Mouse (Mus musculus): ENCODE data around the gene Aak1. TPM values are rescaled to one million over a fixed set of nuclear protein-coding genes. Genes with fewer than 3 reads are reported as not detected.

Aak1 gene
- polyA plus RNA-seq, 1 experiment from 2014 or later, result 13.8 TPM

DNA sequence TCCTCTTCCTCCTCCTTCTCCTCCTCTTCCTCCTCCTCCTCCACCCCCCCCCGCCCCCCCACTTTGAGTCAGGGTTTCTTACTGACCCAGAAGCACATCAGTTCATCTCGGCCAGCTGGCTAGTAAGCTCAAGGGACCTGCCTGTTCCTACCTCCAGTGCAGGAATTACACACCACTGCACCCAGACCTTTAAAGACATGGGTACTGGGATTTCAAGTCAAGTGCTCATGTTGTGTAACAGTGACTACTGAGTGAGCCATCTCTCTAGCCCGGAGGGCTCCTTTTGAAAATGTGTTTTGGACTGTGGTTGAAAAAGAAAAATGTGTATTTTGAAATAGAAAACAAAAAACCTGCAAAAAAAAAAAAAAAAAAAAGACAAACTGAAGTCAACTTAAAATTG lies 50.6 kb downstream of the Aak1 start:
- no peaks in the 10 kb centered on the region for H3K36me3 ChIP-seq
- H3K9me3 ChIP-seq, result no peaks in the 10 kb centered on the region
- no peak overlapping the region for H3K9ac ChIP-seq
- no peak overlapping the region for H3K4me2 ChIP-seq
- H3K27ac ChIP-seq, result no peak overlapping the region
- 69% methylated on average over 3 of the region's 3 CpGs for WGBS
- no peaks in the 10 kb centered on the region for H3K4me1 ChIP-seq
- H3K4me3 ChIP-seq (replicated peaks), result no peak overlapping the region
- no peak for ATAC-seq (ENCODE audit: insufficient read depth, low FRiP score, low read depth)
- H3K27me3 ChIP-seq (replicated peaks), result no peaks in the 10 kb centered on the region

DNA sequence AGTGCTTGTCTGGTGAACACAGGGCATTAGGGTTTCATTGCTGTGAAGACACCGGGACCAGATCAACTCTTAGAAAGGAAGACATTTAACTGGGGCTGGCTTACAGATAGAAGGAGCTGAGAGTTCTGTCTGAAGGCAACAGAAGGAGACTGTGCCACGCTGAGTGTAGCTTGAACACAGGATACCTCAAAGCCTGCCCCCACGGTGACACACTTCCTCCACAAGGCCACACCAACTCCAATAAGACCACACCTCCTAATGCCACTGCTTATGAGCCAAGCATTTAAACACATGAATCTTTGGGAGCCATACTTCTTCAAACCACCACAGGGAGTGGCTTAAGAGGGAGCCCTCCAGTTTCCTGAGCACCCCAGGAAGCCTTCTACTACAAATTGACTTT lies 51.2 kb downstream of the Aak1 start:
- Histone ChIP-seq H3K9ac (no peak overlapping the region), H3K36me3 (no peaks in the 10 kb centered on the region), H3K4me2 (no peak overlapping the region), H3K4me3 (replicated peaks) (no peak overlapping the region), H3K27me3 (replicated peaks) (no peaks in the 10 kb centered on the region), H3K27ac (no peak overlapping the region), H3K4me1 (no peaks in the 10 kb centered on the region), H3K9me3 (no peaks in the 10 kb centered on the region)
- no peak for ATAC-seq (ENCODE audit: insufficient read depth, low FRiP score, low read depth)
- 80% methylated on average over 3 of the region's 3 CpGs for WGBS

DNA sequence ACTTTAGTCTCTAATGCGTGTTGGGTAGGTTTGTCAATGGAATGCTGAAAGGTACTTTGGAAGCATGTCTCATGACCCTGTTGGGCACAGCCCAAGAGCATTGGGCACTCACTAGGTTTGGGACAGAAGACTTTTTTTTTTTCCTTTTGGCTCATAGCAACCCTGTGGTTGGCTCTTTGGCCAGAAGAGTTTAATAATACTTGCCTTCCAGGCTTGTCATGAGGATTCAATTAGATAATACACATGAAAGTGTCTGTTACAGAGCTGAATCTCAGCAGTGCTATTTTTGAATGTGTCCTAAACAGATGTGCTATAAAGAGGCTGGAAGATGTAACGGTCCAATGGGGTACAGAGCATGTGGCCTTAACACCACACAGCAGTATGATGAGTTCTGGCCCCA lies 56.2 kb downstream of the Aak1 start:
- 88% methylated on average over 2 of the region's 2 CpGs for WGBS
- Histone ChIP-seq H3K27ac (no peak overlapping the region), H3K9me3 (no peaks in the 10 kb centered on the region), H3K36me3 (no peaks in the 10 kb centered on the region), H3K27me3 (replicated peaks) (no peaks in the 10 kb centered on the region), H3K9ac (no peak overlapping the region), H3K4me2 (no peak overlapping the region), H3K4me3 (replicated peaks) (no peak overlapping the region), H3K4me1 (no peaks in the 10 kb centered on the region)
- no peak for ATAC-seq (ENCODE audit: insufficient read depth, low FRiP score, low read depth)

DNA sequence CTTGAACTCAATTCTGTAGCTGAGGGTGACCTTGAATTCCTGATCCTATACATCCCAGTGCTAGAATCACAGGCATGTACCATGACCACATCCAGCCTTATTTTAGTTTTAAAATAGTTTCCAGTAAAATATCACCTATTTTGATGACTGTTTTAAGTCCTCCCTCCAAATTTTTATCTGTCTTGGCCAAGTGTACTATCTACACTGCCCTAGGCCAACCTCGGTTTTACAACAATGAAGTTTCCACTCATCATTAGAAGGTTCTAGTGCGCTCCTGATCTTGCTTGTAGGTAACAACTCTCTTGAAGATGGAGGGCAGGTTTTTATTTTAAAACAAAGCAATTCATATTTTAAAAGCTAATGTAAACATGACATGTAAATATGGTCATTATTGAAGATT lies 57.9 kb downstream of the Aak1 start:
- no peaks in the 10 kb centered on the region for H3K9me3 ChIP-seq
- H3K27ac ChIP-seq, result no peak overlapping the region
- H3K4me3 ChIP-seq (replicated peaks), result no peak overlapping the region
- H3K9ac ChIP-seq, result no peak overlapping the region
- ATAC-seq (ENCODE audit: insufficient read depth, low FRiP score, low read depth), result no peak
- H3K27me3 ChIP-seq (replicated peaks), result no peaks in the 10 kb centered on the region
- H3K4me2 ChIP-seq, result no peak overlapping the region
- no peaks in the 10 kb centered on the region for H3K4me1 ChIP-seq
- no peaks in the 10 kb centered on the region for H3K36me3 ChIP-seq
- 90% methylated on average over 2 of the region's 2 CpGs for WGBS

DNA sequence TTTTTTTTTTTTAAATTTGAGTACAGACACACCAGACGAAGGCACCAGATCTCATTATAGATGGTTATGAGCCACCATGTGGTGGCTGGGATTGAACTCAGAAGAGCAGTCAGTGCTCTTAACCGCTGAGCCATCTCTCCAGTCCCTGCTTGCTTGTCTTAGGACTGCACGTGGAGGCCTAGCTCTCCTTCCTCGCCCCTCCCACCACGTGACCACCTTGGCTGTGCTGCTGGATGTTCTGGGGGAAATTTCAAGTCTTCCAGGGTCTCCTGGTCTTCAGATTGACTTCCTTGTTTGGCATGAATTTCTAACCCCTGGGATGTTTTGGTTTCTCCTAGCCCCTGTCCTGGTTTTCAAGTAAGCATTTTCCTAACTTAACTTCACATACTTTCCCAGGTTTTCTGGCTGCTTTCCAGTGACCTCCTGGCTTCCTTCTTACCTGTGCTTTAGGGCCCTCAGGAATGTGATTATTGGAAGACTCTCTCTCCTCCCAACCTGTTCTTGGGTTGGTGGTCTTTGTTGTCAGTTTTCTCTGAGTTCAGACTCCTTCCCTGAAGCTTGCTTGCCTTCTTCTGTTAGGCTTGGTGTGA lies 59.3 kb downstream of the Aak1 start:
- WGBS, result 60% methylated on average over 5 of the region's 5 CpGs
- no peak for ATAC-seq (ENCODE audit: insufficient read depth, low FRiP score, low read depth)
- H3K4me2 ChIP-seq, result no peak overlapping the region

DNA sequence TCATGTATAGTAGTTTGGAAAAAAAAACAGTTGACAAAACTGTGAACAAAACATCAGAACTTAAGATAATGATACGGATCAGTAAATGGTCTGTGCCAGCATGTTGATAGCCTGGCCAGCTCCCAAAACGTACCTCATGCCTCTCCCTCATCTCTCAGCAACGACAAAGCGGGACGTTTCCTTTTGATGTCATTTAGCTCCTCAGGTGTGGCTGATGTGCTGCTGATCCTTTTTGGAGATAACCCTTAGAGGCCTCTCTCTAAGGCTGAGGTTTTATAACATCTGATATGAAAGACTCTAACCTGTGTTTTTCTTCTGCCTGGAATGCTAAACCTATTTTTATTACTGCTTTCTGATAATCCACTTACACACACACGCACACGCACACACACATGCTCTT lies 60.6 kb downstream of the Aak1 start:
- no peak for ATAC-seq (ENCODE audit: insufficient read depth, low FRiP score, low read depth)
- H3K4me1 ChIP-seq, result no peaks in the 10 kb centered on the region
- no peak overlapping the region for H3K4me2 ChIP-seq
- no peaks in the 10 kb centered on the region for H3K36me3 ChIP-seq
- no peak overlapping the region for H3K9ac ChIP-seq
- no peaks in the 10 kb centered on the region for H3K9me3 ChIP-seq
- 79% methylated on average over 7 of the region's 7 CpGs for WGBS
- no peaks in the 10 kb centered on the region for H3K27me3 ChIP-seq (replicated peaks)
- H3K4me3 ChIP-seq (replicated peaks), result no peak overlapping the region
- H3K27ac ChIP-seq, result no peak overlapping the region

More for the DNA sequence above, 59.3 kb downstream of the Aak1 start:
- H3K4me3 ChIP-seq (replicated peaks), result no peak overlapping the region
- no peaks in the 10 kb centered on the region for H3K36me3 ChIP-seq
- no peak overlapping the region for H3K27ac ChIP-seq
- no peaks in the 10 kb centered on the region for H3K4me1 ChIP-seq
- H3K9ac ChIP-seq, result no peak overlapping the region
- H3K27me3 ChIP-seq (replicated peaks), result no peaks in the 10 kb centered on the region
- no peaks in the 10 kb centered on the region for H3K9me3 ChIP-seq

DNA sequence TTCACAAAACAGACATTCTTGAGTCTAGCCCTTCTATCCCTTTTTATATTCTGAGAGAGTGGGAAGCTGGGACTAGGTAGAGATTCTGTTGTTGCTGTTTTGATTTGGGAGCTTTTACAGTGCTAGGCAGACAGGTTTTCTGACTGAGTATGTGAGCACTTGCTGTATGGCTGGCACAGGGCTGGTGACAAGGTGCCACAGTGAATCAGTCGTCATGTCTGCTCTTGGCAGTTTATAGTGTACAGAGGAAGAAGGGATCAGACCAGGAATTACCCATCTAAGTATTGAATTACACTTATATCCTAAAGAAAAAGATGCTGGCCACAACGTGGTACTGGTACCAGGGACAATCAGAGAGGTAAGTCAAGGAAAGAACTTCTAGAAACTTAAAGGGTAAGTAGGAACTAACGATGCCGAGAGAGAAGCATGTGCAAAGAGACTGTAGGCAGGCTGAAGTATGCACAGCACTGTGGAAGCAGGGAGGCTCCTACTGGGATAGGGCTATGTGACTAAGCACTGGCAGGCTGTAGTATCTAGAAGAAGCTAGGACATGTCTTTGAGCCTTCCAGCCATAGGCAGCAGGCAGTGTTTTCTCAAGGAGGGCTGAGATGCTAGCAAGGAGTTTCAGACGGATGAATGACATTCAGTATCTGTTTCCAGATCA lies 67.0 kb downstream of the Aak1 start:
- ATAC-seq (ENCODE audit: insufficient read depth, low FRiP score, low read depth), result no peak
- Histone ChIP-seq H3K4me2 (no peak overlapping the region), H3K4me1 (peaks cover 3% of the 10 kb centered on the region), H3K4me3 (replicated peaks) (no peak overlapping the region), H3K9me3 (no peaks in the 10 kb centered on the region), H3K9ac (no peak overlapping the region), H3K36me3 (no peaks in the 10 kb centered on the region), H3K27ac (no peak overlapping the region), H3K27me3 (replicated peaks) (no peaks in the 10 kb centered on the region)
- 72% methylated on average over 5 of the region's 5 CpGs for WGBS

DNA sequence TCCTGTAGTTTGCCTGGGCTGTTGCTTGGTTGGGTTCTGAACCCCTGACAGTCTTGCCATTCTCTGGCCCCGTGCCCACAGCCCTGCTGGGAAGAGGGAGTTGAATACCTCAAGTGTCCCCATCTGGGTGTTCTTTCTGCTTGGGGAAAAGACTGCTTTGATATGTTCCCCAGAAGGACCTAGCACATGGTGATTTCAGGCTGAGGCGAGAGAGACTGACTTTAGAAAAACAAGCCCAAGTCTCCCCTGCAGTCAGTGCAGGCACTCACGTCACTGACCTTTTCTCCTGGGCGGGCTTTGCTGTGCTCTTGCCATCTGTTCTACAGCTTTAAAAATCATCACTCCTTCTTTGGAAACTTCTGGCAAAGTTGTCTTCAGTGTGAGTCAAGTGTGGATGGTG lies 67.9 kb downstream of the Aak1 start:
- WGBS, result 63% methylated on average over 4 of the region's 4 CpGs
- Histone ChIP-seq H3K9me3 (no peaks in the 10 kb centered on the region), H3K27ac (no peak overlapping the region), H3K9ac (no peak overlapping the region), H3K4me1 (peaks cover 3% of the 10 kb centered on the region), H3K36me3 (no peaks in the 10 kb centered on the region), H3K27me3 (replicated peaks) (no peaks in the 10 kb centered on the region), H3K4me3 (replicated peaks) (no peak overlapping the region), H3K4me2 (no peak overlapping the region)
- no peak for ATAC-seq (ENCODE audit: insufficient read depth, low FRiP score, low read depth)

DNA sequence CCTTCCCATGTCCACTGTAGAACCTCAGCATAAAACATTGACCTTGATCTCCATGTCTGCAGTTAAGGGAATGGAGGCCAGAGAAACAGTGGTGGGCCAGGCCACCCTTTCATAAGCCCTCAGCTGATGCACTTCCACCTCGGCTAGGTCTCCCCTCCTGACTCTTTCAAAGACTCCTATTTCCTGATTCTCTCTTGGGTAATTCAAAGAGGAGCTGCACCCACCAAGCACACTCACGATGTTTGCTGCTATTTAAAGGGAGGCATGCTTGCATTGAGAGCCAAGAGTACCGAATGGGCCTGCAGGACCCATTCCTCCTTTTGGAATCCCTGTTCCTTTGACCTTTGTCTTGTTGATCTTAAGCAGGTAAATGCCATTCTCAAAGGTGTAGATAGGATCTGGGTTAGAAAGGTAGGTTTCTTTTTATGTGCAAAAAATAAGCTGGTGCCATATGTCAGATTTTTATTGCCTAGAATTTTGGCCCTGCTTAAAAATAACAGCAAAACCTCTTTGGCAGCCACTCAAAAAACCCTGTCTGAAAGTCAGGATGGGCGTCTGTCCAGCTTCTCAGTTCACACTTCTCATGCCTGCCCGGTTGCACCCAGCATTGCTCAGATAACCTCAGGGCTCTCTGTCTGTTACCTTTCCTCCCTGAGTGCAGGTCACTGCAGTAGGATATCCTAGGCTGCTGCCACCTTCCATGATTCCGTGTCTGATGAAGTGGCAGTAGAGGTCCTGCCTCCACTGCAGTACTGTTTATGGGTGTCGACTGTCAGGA lies 68.9 kb downstream of the Aak1 start:
- H3K36me3 ChIP-seq, result no peaks in the 10 kb centered on the region
- H3K9me3 ChIP-seq, result no peaks in the 10 kb centered on the region
- 60% methylated on average over 7 of the region's 7 CpGs for WGBS
- no peak overlapping the region for H3K4me2 ChIP-seq
- ATAC-seq (ENCODE audit: insufficient read depth, low FRiP score, low read depth), result no peak
- H3K4me1 ChIP-seq, result peaks cover 3% of the 10 kb centered on the region
- H3K9ac ChIP-seq, result no peak overlapping the region
- H3K27ac ChIP-seq, result no peak overlapping the region
- H3K4me3 ChIP-seq (replicated peaks), result no peak overlapping the region
- H3K27me3 ChIP-seq (replicated peaks), result no peaks in the 10 kb centered on the region

DNA sequence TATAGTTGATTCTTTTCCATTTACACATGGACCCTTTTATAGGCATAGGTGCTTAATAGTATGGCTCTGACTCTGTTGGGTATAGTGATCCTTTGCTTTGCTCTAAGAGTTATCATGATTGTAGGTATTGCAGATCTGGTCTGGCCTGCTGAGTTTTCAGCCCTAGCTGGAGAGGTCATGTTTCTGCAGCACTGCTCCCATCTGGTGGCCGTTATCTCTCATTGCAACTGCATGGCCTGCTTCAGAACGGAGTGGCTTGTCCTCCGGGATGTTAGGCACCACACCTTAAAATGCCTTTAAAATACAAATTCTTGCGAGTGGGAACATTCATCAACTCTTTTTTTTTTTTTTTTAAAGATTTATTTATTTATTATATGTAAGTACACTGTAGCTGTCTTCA lies 72.6 kb downstream of the Aak1 start:
- Histone ChIP-seq H3K4me3 (replicated peaks) (no peak overlapping the region), H3K4me1 (peaks cover 3% of the 10 kb centered on the region), H3K9me3 (no peaks in the 10 kb centered on the region), H3K27me3 (replicated peaks) (no peaks in the 10 kb centered on the region), H3K4me2 (no peak overlapping the region), H3K27ac (no peak overlapping the region), H3K9ac (no peak overlapping the region), H3K36me3 (peaks cover 5% of the 10 kb centered on the region; the same call in 1 of the 2 replicates)
- WGBS, result 24% methylated on average over 4 of the region's 4 CpGs
- ATAC-seq (ENCODE audit: insufficient read depth, low FRiP score, low read depth), result peak; percentile 47; the same call in 1 of the 2 replicates

DNA sequence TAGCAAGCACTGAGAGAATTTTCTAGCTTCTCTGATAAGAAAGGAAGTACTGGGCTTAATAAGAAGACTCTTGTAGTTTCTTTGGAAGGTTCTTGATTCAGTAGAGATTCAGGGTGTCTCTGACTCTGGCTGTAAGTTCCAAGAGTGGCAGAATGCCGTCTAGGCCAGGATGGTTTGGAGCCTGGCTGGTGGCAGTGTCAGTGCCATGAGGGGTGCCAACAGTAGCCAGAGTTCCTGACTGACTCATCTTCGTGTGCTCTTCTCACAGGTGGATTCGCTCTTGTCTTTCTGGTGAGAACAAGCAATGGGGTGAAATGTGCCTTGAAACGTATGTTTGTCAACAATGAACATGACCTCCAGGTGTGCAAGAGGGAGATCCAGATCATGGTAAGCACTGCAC lies 75.4 kb downstream of the Aak1 start:
- ATAC-seq (ENCODE audit: insufficient read depth, low FRiP score, low read depth), result no peak
- H3K4me3 ChIP-seq (replicated peaks), result no peak overlapping the region
- no peak overlapping the region for H3K27ac ChIP-seq
- H3K4me2 ChIP-seq, result no peak overlapping the region
- no peaks in the 10 kb centered on the region for H3K9me3 ChIP-seq
- no peaks in the 10 kb centered on the region for H3K27me3 ChIP-seq (replicated peaks)
- WGBS, result 93% methylated on average over 4 of the region's 4 CpGs
- H3K4me1 ChIP-seq, result no peaks in the 10 kb centered on the region
- H3K9ac ChIP-seq, result no peak overlapping the region
- peaks cover 14% of the 10 kb centered on the region for H3K36me3 ChIP-seq

DNA sequence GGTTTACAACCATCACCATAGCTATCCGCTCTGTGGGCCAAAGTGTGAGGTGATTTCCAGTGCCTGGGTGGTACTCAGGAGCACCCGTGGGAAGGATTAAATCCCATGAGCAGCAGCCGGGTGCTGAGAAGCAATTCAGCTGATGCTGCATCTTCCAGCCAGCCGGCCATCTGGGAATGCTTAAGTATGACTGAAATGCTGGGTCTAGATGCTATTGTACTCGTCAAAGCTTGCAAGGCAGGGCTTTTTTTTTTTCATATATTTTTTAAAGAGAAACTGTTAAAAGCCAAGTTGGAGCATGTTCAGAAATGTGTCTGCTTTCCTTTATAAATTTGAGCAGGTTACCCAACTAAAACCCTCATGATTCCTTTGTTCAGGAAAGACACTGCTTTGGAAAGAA lies 85.2 kb downstream of the Aak1 start:
- H3K36me3 ChIP-seq, result peaks cover 22% of the 10 kb centered on the region
- H3K27me3 ChIP-seq (replicated peaks), result no peaks in the 10 kb centered on the region
- H3K27ac ChIP-seq, result peak overlapping the region; percentile 48; the same call in 1 of the 2 replicates
- H3K4me3 ChIP-seq (replicated peaks), result no peak overlapping the region
- 0 out of 2 replicates have a peak, but pooled peaks cover 2% of the 10 kb centered on the region for H3K4me1 ChIP-seq
- no peak overlapping the region for H3K9ac ChIP-seq
- H3K4me2 ChIP-seq, result no peak overlapping the region
- 56% methylated on average over 5 of the region's 5 CpGs for WGBS
- H3K9me3 ChIP-seq, result 0 out of 2 replicates have a peak, but pooled peaks cover 2% of the 10 kb centered on the region
- ATAC-seq (ENCODE audit: insufficient read depth, low FRiP score, low read depth), result no peak
